Mouse (Mus musculus): ENCODE measurements around the gene Olfr849. TPM values are rescaled to one million over a fixed set of nuclear protein-coding genes. Genes with fewer than 3 reads are reported as not detected.

Olfr849 gene
- total RNA-seq (2014; rRNA removed) (not detected in 2 replicates), polyA plus RNA-seq (2015; fragmentation: Nextera tagmentation; extraction: Ambion mirVana) (not detected in 2 replicates)

DNA sequence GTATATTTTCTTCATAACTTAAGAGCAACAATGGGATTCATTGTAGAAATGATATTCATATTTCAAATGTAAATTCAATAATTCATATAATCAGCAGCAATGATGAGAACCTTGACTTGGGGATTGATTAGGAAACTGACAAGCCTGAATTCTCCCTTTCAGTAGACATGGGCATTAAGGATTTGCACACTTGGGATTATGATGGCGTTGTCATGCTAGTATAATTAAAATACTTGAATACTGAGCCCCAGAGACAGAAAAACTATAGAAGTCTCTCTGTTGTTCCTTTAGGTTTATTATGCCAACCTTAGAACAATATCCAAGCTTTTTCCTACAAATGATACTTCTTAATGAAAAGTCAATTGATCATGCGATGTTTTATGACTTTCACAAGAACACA lies at the start of gene Olfr849:
TSS of gene Olfr849 (plus strand) at position 301 of the 400 bp plus-strand sequence.
- Histone ChIP-seq H3K4me2 (ENCODE audit: low read depth, low read length) (no peak within 1 kb of the TSS), H3K4me3 (ENCODE audit: low read length) (no peak within 1 kb of the TSS), H3K9me3 (ENCODE audit: low read length) (peaks cover 5% of the 10 kb centered on the region), H3K27ac (no peak within 1 kb of the TSS), H3K4me1 (ENCODE audit: insufficient read depth, low read length) (no peaks in the 10 kb centered on the region), H3K27me3 (ENCODE audit: insufficient read depth, low read length) (no peaks in the 10 kb centered on the region), H3K36me3 (ENCODE audit: insufficient read depth, low read length) (no peaks in the 10 kb centered on the region), H3K9ac (replicated peaks; ENCODE audit: low read length) (no peak within 1 kb of the TSS)
- no peak for TF ChIP-seq CTCF (IDR thresholded peaks at IDR 0.05; ENCODE audit: low read depth)
- DNase-seq (ENCODE audit: low spot score) (no peak), ATAC-seq (no peak)
- 74% methylated on average over 2 of the region's 2 CpGs for WGBS

DNA sequence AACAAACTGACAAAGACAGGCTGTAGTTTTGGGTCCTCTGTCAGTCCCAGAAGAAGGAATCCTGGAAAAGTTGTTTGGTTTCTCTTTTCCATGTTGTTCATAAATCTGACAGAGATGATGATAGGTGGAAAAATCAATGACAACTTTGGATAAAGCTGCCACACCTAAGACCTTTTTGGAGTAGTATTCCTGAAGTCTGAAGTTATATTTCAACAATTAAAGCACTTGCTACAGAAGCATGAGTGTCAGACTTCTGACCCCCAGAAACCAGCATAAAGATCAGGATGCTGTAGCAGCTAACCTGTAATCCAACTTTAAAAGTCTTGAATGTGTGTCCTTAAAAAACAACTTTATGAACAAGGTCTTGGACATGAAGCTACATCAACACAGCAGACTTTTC lies 38.1 kb downstream of the Olfr849 start, which contains the start of gene Olfr850:
TSS of gene Olfr850 (minus strand) at position 101 of the 400 bp plus-strand sequence.
- Histone ChIP-seq H3K9me3 (ENCODE audit: low read length) (peaks cover 6% of the 10 kb centered on the region; the same call in 1 of the 2 replicates), H3K36me3 (ENCODE audit: insufficient read depth, low read length) (no peaks in the 10 kb centered on the region), H3K4me2 (ENCODE audit: low read depth, low read length) (no peak within 1 kb of the TSS), H3K4me3 (ENCODE audit: low read length) (no peak within 1 kb of the TSS), H3K27me3 (ENCODE audit: insufficient read depth, low read length) (no peaks in the 10 kb centered on the region), H3K27ac (no peak within 1 kb of the TSS), H3K4me1 (ENCODE audit: insufficient read depth, low read length) (no peaks in the 10 kb centered on the region), H3K9ac (replicated peaks; ENCODE audit: low read length) (no peak within 1 kb of the TSS)
- no peak for TF ChIP-seq CTCF (IDR thresholded peaks at IDR 0.05; ENCODE audit: low read depth)
- ATAC-seq = no peak
- DNase-seq (ENCODE audit: low spot score) = no peak

DNA sequence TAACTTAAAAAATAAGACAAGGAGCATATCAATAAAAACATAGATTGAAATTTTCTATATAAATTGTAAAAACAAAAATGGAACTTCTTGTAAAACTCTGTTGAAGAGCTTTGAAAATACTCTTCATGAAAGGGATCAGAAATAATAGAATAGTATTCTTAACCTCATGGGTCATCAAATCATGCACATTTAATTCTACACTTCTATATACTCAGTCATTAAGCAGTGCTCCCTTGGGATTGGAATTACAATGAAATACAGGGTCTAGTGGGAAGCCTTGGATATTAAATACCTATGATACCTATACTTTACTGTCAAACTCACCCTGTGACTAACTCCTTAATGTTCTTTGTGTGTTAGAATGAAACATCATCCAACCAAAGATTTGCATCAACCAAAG lies 52.9 kb downstream of the Olfr849 start, which contains the start of gene Olfr851:
TSS of gene Olfr851 (plus strand) at position 301 of the 400 bp plus-strand sequence.
- DNase-seq (ENCODE audit: low spot score) (no peak), ATAC-seq (no peak)
- no peak within 1 kb of the TSS for H3K9ac ChIP-seq (replicated peaks; ENCODE audit: low read length)
- no peaks in the 10 kb centered on the region for H3K36me3 ChIP-seq (ENCODE audit: insufficient read depth, low read length)
- H3K4me2 ChIP-seq (ENCODE audit: low read depth, low read length) = no peak within 1 kb of the TSS
- no peak within 1 kb of the TSS for H3K4me3 ChIP-seq (ENCODE audit: low read length)
- H3K4me1 ChIP-seq (ENCODE audit: insufficient read depth, low read length) = no peaks in the 10 kb centered on the region
- no peak within 1 kb of the TSS for H3K27ac ChIP-seq
- no peaks in the 10 kb centered on the region for H3K9me3 ChIP-seq (ENCODE audit: low read length)
- no peak for TF ChIP-seq CTCF (IDR thresholded peaks at IDR 0.05; ENCODE audit: low read depth)
- no peaks in the 10 kb centered on the region for H3K27me3 ChIP-seq (ENCODE audit: insufficient read depth, low read length)

Other genes starting within 250 kb of the Olfr849 start
- gene Olfr843, start 188.3 kb upstream of the Olfr849 start, total RNA-seq (2014; rRNA removed) = not detected in 2 replicates
- not detected in 2 replicates for gene Olfr843, start 188.3 kb upstream of the Olfr849 start, polyA plus RNA-seq (2015; fragmentation: Nextera tagmentation; extraction: Ambion mirVana)
- gene Olfr844, start 123.9 kb upstream of the Olfr849 start, total RNA-seq (2014; rRNA removed) = not detected in 2 replicates
- gene Olfr844, start 123.9 kb upstream of the Olfr849 start, polyA plus RNA-seq (2015; fragmentation: Nextera tagmentation; extraction: Ambion mirVana) = not detected in 2 replicates
- not detected in 2 replicates for gene Olfr845, start 103.8 kb upstream of the Olfr849 start, total RNA-seq (2014; rRNA removed)
- not detected in 2 replicates for gene Olfr845, start 103.8 kb upstream of the Olfr849 start, polyA plus RNA-seq (2015; fragmentation: Nextera tagmentation; extraction: Ambion mirVana)
- not detected in 2 replicates for gene Olfr846, start 76.3 kb upstream of the Olfr849 start, total RNA-seq (2014; rRNA removed)
- gene Olfr846, start 76.3 kb upstream of the Olfr849 start, polyA plus RNA-seq (2015; fragmentation: Nextera tagmentation; extraction: Ambion mirVana) = not detected in 2 replicates
- not detected in 2 replicates for gene Olfr847, start 61.6 kb upstream of the Olfr849 start, total RNA-seq (2014; rRNA removed)
- gene Olfr847, start 61.6 kb upstream of the Olfr849 start, polyA plus RNA-seq (2015; fragmentation: Nextera tagmentation; extraction: Ambion mirVana) = not detected in 2 replicates
- not detected in 2 replicates for gene Olfr850, start 38.0 kb downstream of the Olfr849 start, total RNA-seq (2014; rRNA removed)
- not detected in 2 replicates for gene Olfr850, start 38.0 kb downstream of the Olfr849 start, polyA plus RNA-seq (2015; fragmentation: Nextera tagmentation; extraction: Ambion mirVana)
- gene Olfr851, start 53.0 kb downstream of the Olfr849 start, total RNA-seq (2014; rRNA removed) = not detected in 2 replicates
- not detected in 2 replicates for gene Olfr851, start 53.0 kb downstream of the Olfr849 start, polyA plus RNA-seq (2015; fragmentation: Nextera tagmentation; extraction: Ambion mirVana)
- not detected in 2 replicates for gene Olfr853, start 100.8 kb downstream of the Olfr849 start, total RNA-seq (2014; rRNA removed)
- not detected in 2 replicates for gene Olfr853, start 100.8 kb downstream of the Olfr849 start, polyA plus RNA-seq (2015; fragmentation: Nextera tagmentation; extraction: Ambion mirVana)
- not detected in 2 replicates for gene Olfr854, start 127.1 kb downstream of the Olfr849 start, total RNA-seq (2014; rRNA removed)
- not detected in 2 replicates for gene Olfr854, start 127.1 kb downstream of the Olfr849 start, polyA plus RNA-seq (2015; fragmentation: Nextera tagmentation; extraction: Ambion mirVana)
- not detected in 2 replicates for gene Olfr855, start 142.4 kb downstream of the Olfr849 start, total RNA-seq (2014; rRNA removed)
- not detected in 2 replicates for gene Olfr855, start 142.4 kb downstream of the Olfr849 start, polyA plus RNA-seq (2015; fragmentation: Nextera tagmentation; extraction: Ambion mirVana)
- 24.6 and 31.8 TPM in 2 replicates for gene Zfp317, start 181.8 kb downstream of the Olfr849 start, total RNA-seq (2014; rRNA removed)
- gene Zfp317, start 181.8 kb downstream of the Olfr849 start, polyA plus RNA-seq (2015; fragmentation: Nextera tagmentation; extraction: Ambion mirVana) = 20.4 and 22.2 TPM in 2 replicates